Mouse (Mus musculus): ENCODE data around the gene Unc93a2. TPM values are rescaled to one million over a fixed set of nuclear protein-coding genes. Genes with fewer than 3 reads are reported as not detected.
"Not testable (repeated sequence)": the region's sequence is repeated elsewhere in the genome, so short reads cannot be mapped to it uniquely, and the experiment has no call there.

Unc93a2 gene
- not detected in 2 replicates for polyA plus RNA-seq (2011; ENCODE audit: insufficient read depth, insufficient read length, low read depth, missing spikeins)

- H3K36me3 ChIP-seq (ENCODE audit: control insufficient read depth, insufficient read depth, low read length, poor library complexity, severe bottlenecking); H3K4me3 ChIP-seq (ENCODE audit: low read depth, low read length); H3K4me1 ChIP-seq (ENCODE audit: control insufficient read depth, insufficient read depth, low read length); H3K9ac ChIP-seq (ENCODE audit: low read depth, poor library complexity, severe bottlenecking); H3K9me3 ChIP-seq (replicated peaks; ENCODE audit: control insufficient read depth, insufficient read depth, low read length, poor library complexity, severe bottlenecking); H3K27ac ChIP-seq (ENCODE audit: insufficient read depth, low read length); H3K27me3 ChIP-seq (ENCODE audit: control insufficient read depth, insufficient read depth, low read length, poor library complexity, severe bottlenecking): not testable (repeated sequence)
These were observed at the start of gene Unc93a2 for GRCm38 (mm10) chr17:7385364-7385763. Gene Unc93a2 (minus strand): TSS chr17:7385464.

- H3K4me3 ChIP-seq (ENCODE audit: low read depth, low read length); H3K9me3 ChIP-seq (replicated peaks; ENCODE audit: control insufficient read depth, insufficient read depth, low read length, poor library complexity, severe bottlenecking); H3K27ac ChIP-seq (ENCODE audit: insufficient read depth, low read length); H3K9ac ChIP-seq (ENCODE audit: low read depth, poor library complexity, severe bottlenecking); H3K27me3 ChIP-seq (ENCODE audit: control insufficient read depth, insufficient read depth, low read length, poor library complexity, severe bottlenecking); H3K4me1 ChIP-seq (ENCODE audit: control insufficient read depth, insufficient read depth, low read length); H3K36me3 ChIP-seq (ENCODE audit: control insufficient read depth, insufficient read depth, low read length, poor library complexity, severe bottlenecking): not testable (repeated sequence)
These were observed 48.9 kb upstream of the Unc93a2 start for GRCm38 (mm10) chr17:7434121-7434520.

- H3K9ac ChIP-seq (ENCODE audit: low read depth, poor library complexity, severe bottlenecking); H3K27ac ChIP-seq (ENCODE audit: insufficient read depth, low read length); H3K9me3 ChIP-seq (replicated peaks; ENCODE audit: control insufficient read depth, insufficient read depth, low read length, poor library complexity, severe bottlenecking); H3K4me1 ChIP-seq (ENCODE audit: control insufficient read depth, insufficient read depth, low read length); H3K4me3 ChIP-seq (ENCODE audit: low read depth, low read length); H3K36me3 ChIP-seq (ENCODE audit: control insufficient read depth, insufficient read depth, low read length, poor library complexity, severe bottlenecking); H3K27me3 ChIP-seq (ENCODE audit: control insufficient read depth, insufficient read depth, low read length, poor library complexity, severe bottlenecking): not testable (repeated sequence)
These were observed 45.0 kb upstream of the Unc93a2 start for GRCm38 (mm10) chr17:7430210-7430631.

GRCm38 (mm10) chr17:7420191-7420973 lies 35.1 kb upstream of the Unc93a2 start:
- not testable (repeated sequence) for H3K4me3 ChIP-seq (ENCODE audit: low read depth, low read length); H3K27me3 ChIP-seq (ENCODE audit: control insufficient read depth, insufficient read depth, low read length, poor library complexity, severe bottlenecking); H3K36me3 ChIP-seq (ENCODE audit: control insufficient read depth, insufficient read depth, low read length, poor library complexity, severe bottlenecking); H3K9me3 ChIP-seq (replicated peaks; ENCODE audit: control insufficient read depth, insufficient read depth, low read length, poor library complexity, severe bottlenecking); H3K9ac ChIP-seq (ENCODE audit: low read depth, poor library complexity, severe bottlenecking); H3K27ac ChIP-seq (ENCODE audit: insufficient read depth, low read length); H3K4me1 ChIP-seq (ENCODE audit: control insufficient read depth, insufficient read depth, low read length)

- not testable (repeated sequence) for H3K4me1 ChIP-seq (ENCODE audit: control insufficient read depth, insufficient read depth, low read length); H3K9me3 ChIP-seq (replicated peaks; ENCODE audit: control insufficient read depth, insufficient read depth, low read length, poor library complexity, severe bottlenecking); H3K4me3 ChIP-seq (ENCODE audit: low read depth, low read length); H3K27me3 ChIP-seq (ENCODE audit: control insufficient read depth, insufficient read depth, low read length, poor library complexity, severe bottlenecking); H3K36me3 ChIP-seq (ENCODE audit: control insufficient read depth, insufficient read depth, low read length, poor library complexity, severe bottlenecking); H3K9ac ChIP-seq (ENCODE audit: low read depth, poor library complexity, severe bottlenecking); H3K27ac ChIP-seq (ENCODE audit: insufficient read depth, low read length)
These were observed 29.5 kb upstream of the Unc93a2 start for GRCm38 (mm10) chr17:7414601-7415310.

- H3K27ac ChIP-seq (ENCODE audit: insufficient read depth, low read length); H3K36me3 ChIP-seq (ENCODE audit: control insufficient read depth, insufficient read depth, low read length, poor library complexity, severe bottlenecking); H3K9ac ChIP-seq (ENCODE audit: low read depth, poor library complexity, severe bottlenecking); H3K4me3 ChIP-seq (ENCODE audit: low read depth, low read length); H3K9me3 ChIP-seq (replicated peaks; ENCODE audit: control insufficient read depth, insufficient read depth, low read length, poor library complexity, severe bottlenecking); H3K4me1 ChIP-seq (ENCODE audit: control insufficient read depth, insufficient read depth, low read length); H3K27me3 ChIP-seq (ENCODE audit: control insufficient read depth, insufficient read depth, low read length, poor library complexity, severe bottlenecking): not testable (repeated sequence)
These were observed 28.1 kb upstream of the Unc93a2 start for GRCm38 (mm10) chr17:7413336-7413735.

- H3K9ac ChIP-seq (ENCODE audit: low read depth, poor library complexity, severe bottlenecking); H3K4me3 ChIP-seq (ENCODE audit: low read depth, low read length); H3K4me1 ChIP-seq (ENCODE audit: control insufficient read depth, insufficient read depth, low read length); H3K9me3 ChIP-seq (replicated peaks; ENCODE audit: control insufficient read depth, insufficient read depth, low read length, poor library complexity, severe bottlenecking); H3K27me3 ChIP-seq (ENCODE audit: control insufficient read depth, insufficient read depth, low read length, poor library complexity, severe bottlenecking); H3K27ac ChIP-seq (ENCODE audit: insufficient read depth, low read length); H3K36me3 ChIP-seq (ENCODE audit: control insufficient read depth, insufficient read depth, low read length, poor library complexity, severe bottlenecking): not testable (repeated sequence)
These were observed 14.5 kb upstream of the Unc93a2 start for GRCm38 (mm10) chr17:7399770-7400169.

- H3K27me3 ChIP-seq (ENCODE audit: control insufficient read depth, insufficient read depth, low read length, poor library complexity, severe bottlenecking); H3K9ac ChIP-seq (ENCODE audit: low read depth, poor library complexity, severe bottlenecking); H3K4me1 ChIP-seq (ENCODE audit: control insufficient read depth, insufficient read depth, low read length); H3K9me3 ChIP-seq (replicated peaks; ENCODE audit: control insufficient read depth, insufficient read depth, low read length, poor library complexity, severe bottlenecking); H3K36me3 ChIP-seq (ENCODE audit: control insufficient read depth, insufficient read depth, low read length, poor library complexity, severe bottlenecking); H3K4me3 ChIP-seq (ENCODE audit: low read depth, low read length); H3K27ac ChIP-seq (ENCODE audit: insufficient read depth, low read length): not testable (repeated sequence)
These were observed 13.1 kb upstream of the Unc93a2 start for GRCm38 (mm10) chr17:7398198-7398847.

GRCm38 (mm10) chr17:7397079-7397478 lies 11.8 kb upstream of the Unc93a2 start:
- not testable (repeated sequence) for H3K4me1 ChIP-seq (ENCODE audit: control insufficient read depth, insufficient read depth, low read length); H3K9me3 ChIP-seq (replicated peaks; ENCODE audit: control insufficient read depth, insufficient read depth, low read length, poor library complexity, severe bottlenecking); H3K9ac ChIP-seq (ENCODE audit: low read depth, poor library complexity, severe bottlenecking); H3K4me3 ChIP-seq (ENCODE audit: low read depth, low read length); H3K27ac ChIP-seq (ENCODE audit: insufficient read depth, low read length); H3K27me3 ChIP-seq (ENCODE audit: control insufficient read depth, insufficient read depth, low read length, poor library complexity, severe bottlenecking); H3K36me3 ChIP-seq (ENCODE audit: control insufficient read depth, insufficient read depth, low read length, poor library complexity, severe bottlenecking)

All from ES-Bruce4 (cell line).